Mouse (Mus musculus) layer of hippocampus, adult 8-10 months (tissue): ENCODE measurements at regions not wholly inside any gene's neighbourhood (a gene's known extent, or its start where the extent isn't known, plus 50 kb on each side); places are given as distances from the start of the nearest gene placed in this dataset.

Experiments used
- DNase-seq, 2 experiments: peaks; one replicate each; pipeline ENCODE4 v3.0.0; 2022; ENCODE audit warnings: low spot score in 2 of 2

- DNase-seq = no peak
Measured at GRCm38 (mm10) chr3:52158788-52159260, 53.9 kb upstream of the Maml3 start.

- no peak for DNase-seq
Measured at GRCm38 (mm10) chr3:52161688-52162087, 56.8 kb upstream of the Maml3 start.

DNA sequence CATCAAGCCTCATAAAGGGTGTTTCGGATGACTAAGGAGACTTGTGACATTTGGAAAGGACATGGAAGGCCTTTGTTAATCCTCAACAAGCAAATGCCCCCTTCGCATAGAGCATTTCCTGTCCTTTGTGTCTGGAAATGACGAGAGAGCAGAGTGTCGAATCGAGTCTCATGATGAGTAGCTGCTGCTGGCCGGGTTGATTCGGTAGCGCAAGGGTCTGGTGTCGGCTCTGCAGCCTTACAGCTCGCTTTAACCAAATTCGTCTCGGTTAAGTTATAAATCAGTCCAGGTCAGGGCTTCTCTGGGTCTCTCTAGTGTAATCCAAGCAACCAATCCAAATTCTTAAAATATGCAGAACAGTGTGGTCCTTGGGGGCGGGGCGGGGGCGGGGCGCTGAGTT is 59.1 kb upstream of the Maml3 start:
- DNase-seq = no peak

- DNase-seq = no peak
Measured at GRCm38 (mm10) chr3:52167420-52167819, 62.5 kb upstream of the Maml3 start.

DNA sequence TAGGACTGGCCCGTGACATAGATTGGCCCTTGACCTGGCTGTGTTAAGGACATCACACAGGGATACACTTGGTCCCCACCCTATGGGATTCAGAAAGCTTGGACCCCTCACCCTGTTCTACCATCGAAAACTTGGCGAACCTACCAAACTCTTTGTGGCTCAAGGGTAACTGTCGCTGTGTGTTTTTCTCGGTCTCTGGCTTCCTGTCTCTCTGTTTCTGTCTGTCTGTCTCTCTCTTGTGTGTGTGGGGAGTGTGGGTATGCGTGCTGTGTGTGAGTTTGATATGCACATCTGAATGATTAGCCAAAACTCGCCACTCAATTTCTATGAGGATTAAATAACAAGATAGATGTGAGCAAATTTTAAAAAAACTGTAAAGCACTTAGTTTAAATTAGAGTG is 66.0 kb upstream of the Maml3 start:
- DNase-seq = no peak

DNA sequence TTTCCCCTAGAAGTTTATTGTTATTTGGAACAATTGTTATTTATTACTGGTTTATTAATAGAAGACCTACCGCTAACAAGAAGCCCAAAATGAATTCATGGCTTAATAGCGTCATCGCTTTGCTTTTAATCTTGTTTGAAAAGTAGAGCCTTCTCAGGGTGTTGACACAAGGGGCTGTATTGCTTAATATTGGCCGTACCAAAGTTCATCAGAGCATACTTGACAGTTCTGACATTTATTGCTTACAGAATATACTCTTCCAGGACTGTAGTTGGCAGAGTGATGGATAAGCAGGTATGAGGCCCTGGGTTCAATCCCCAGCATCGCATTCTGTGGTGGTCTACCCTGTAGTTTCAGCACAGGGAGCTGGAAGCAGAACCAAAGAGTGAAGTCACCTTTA is 66.4 kb upstream of the Maml3 start:
- DNase-seq = no peak

DNA sequence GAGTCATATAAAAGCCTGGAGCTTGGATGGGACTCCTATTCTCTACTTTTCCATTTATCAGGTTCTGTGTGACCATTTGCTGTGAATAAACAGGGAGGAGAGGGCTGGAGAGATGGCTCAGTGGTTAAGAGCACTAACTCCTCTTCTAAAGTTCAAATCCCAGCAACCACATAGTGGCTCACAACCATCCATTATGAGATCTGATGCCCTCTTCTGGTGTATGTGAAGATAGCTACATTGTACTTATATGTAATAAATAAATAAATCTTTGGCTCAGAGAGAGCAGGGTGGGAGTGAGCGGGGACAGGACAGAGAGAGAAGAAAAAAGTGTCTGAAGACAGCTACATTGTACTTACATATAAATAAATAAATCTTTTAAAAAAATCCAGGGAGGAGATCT is 68.6 kb upstream of the Maml3 start:
- no peak for DNase-seq

DNA sequence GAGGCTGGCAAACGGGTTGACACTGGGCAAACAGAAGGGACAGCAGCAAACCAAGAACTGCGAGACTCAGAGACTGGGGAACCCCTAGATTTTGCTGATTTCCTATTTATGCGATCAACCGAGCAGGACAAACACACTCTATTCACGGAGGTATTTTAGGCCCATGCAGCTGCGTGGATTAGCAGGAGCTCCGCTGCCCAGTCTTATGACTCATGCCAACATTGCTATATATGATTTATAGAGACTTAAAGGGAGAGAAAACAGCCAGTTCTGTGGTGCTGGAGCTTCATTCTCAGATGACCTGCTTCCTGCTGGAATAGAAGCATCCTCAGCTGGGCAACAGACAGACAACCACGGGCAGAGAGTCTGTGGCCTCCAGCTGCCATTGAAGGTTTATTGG is 71.2 kb upstream of the Maml3 start:
- no peak for DNase-seq

DNA sequence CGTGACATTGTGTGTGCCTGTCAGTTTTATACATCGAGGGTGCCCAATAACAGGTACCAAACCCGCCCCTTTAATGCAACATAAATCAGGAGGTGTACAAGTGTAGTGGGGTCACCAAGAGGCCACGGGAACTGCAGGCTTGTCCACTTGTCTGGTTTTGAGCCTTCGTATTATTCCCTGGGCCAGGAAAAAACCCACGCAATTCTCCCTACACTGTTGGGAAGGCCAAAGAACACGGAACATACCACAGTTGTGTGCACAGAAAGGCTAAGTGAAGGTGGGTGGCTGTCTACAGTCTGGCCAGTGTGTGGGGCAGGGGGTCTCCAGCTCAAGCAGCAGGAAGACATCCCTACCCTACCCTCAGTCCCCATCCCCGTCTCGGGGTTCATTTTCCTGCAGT is 74.0 kb upstream of the Maml3 start:
- DNase-seq = no peak

GRCm38 (mm10) chr3:52179686-52180085 is 74.8 kb upstream of the Maml3 start:
- DNase-seq = peak; percentile 70 to 71

GRCm38 (mm10) chr3:52180306-52180705 is 75.4 kb upstream of the Maml3 start:
- DNase-seq = no peak

GRCm38 (mm10) chr3:52180785-52181184 is 75.9 kb upstream of the Maml3 start:
- no peak for DNase-seq

DNA sequence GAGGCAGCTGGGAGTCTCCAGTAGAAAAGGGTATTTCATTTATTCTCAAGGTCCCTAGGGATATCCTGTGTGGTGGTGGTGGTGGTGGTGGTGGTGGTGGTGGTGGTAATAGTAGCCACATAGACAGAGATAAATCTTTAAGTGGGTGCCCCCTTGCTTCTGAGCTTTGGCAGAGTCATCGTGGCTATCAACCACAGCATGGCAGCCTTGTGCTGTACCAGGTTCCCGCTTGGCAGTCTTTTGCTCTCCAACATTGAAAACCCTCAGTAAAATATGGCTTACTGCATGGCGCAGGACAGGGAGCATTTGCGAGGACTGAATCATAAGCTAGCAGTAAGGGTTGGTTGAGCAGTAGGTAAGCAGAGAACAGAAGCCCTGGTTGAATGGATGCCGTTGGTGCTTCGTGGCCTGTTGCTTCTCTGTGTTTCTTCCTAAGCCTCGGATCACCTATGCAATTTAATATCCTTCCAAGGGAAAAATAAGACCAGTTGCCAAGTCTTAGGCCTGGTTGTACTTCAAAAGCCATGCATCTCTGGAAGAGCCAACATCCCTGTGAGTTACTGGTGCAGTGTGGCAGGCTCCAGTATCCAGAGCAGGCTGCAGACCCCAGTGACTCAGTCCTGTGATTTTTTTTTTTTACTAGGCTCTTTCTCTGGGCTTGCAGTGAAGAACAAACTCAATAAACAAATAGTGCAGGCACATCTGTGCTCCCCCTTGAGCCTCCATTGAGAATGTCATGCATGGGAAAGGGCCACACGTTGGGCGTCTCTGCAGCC is 76.6 kb upstream of the Maml3 start:
- no peak for DNase-seq

DNA sequence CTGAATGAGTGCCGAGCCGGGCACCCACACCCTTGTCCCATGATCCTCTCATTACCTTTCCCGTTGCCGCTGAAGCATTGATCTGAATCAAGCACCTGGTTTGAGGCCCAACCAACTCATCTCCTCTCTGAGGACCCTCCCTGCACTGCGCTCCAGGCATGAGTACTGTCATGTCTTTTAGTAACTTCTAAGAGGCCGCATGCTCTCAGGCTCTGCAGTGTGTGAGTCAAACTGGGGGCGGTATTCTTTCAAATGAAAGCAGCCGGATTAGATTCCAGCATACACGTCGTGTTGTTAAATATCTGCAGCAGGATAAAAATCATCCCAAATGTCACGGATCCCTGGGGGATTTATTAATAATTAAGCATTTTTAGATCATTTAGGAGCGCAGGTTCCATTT is 79.4 kb upstream of the Maml3 start:
- DNase-seq = no peak

DNA sequence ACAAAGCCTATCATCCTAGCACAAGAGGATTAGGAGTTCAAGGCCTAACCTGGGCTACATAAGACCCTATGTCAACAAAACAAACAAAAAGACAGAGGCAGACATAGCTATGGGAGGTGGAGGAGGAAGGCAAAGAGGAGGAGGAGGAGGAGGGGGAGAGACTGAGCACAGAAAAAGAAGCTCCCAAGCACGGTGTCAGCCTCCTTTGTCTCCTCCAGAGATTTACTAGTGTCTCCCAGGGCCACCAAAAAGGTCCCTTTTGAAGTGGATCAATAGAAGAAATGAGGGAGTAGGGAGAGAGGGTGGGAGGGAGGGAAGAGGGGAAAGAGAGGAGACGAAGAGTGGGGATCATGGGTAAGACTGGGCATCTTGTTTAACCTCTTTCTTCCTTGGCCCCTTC is 80.5 kb upstream of the Maml3 start:
- DNase-seq = no peak

- DNase-seq = no peak
Measured at GRCm38 (mm10) chr3:52187401-52187801, 80.7 kb upstream of the Foxo1 start.

- no peak for DNase-seq
Measured at GRCm38 (mm10) chr3:52188303-52188702, 79.8 kb upstream of the Foxo1 start.

- no peak for DNase-seq
Measured at GRCm38 (mm10) chr3:52189016-52189415, 79.1 kb upstream of the Foxo1 start.

- no peak for DNase-seq
Measured at GRCm38 (mm10) chr3:52190021-52190420, 78.1 kb upstream of the Foxo1 start.

GRCm38 (mm10) chr3:52193026-52193425 is 75.1 kb upstream of the Foxo1 start:
- no peak for DNase-seq

GRCm38 (mm10) chr3:52194216-52194615 is 73.9 kb upstream of the Foxo1 start:
- DNase-seq = no peak

DNA sequence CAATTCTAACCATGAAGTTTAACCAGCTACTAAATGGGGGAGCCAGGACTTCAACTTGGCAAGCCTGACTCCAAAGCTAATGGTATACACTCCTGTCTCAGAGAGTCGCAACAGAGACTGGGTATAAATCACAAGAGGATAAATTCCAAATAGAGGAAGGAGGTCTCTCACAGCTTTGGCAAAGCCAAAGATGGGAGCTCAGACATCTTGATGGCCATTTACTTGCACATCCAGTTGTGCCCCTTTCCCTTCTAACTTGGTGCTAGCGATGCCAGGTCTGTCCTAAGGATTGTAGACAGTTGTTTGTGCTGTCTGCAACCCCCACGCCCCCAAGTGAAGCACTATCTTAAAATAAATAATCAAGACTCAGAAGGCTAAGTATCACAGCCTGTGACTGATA is 72.7 kb upstream of the Foxo1 start:
- DNase-seq = no peak

- peak in 1 of 2 experiments; percentile 73 for DNase-seq
Measured at GRCm38 (mm10) chr3:52196047-52196935, 71.8 kb upstream of the Foxo1 start.
